Mouse (Mus musculus) heart, embryonic 14.5 days (tissue): ENCODE results near the gene Tpcn2. TPM values are rescaled to one million over a fixed set of nuclear protein-coding genes. Genes with fewer than 3 reads are reported as not detected.
A peak's percentile ranks its signal among the peaks of the same experiment; 100 is the strongest.

Experiments used
- ATAC-seq: fragments of 200-750 bp; cut with Nextera tagmentation; 2 replicates; pipeline ENCODE4 v1.8.0; 2017; ENCODE audit warnings: low read depth, moderate TSS enrichment; ENCODE audit not compliant: insufficient number of reproducible peaks, insufficient read depth, low FRiP score
- H3K27ac ChIP-seq, 2 experiments: fragments of 200-500 bp in 1 of 2; fragments of 300-500 bp in 1 of 2; sonication (generic) in 1 of 2; replicated peaks in 1 of 2; 2 replicates each; pipeline ENCODE4 v1.5.1; 2012 to 2014; ENCODE audit warnings: low read depth in 2 of 2, low read length in 2 of 2, control low read depth in 1 of 2, mild to moderate bottlenecking in 1 of 2, mixed read lengths in 1 of 2; ENCODE audit not compliant: control insufficient read depth in 1 of 2, insufficient read depth in 1 of 2
- H3K27me3 ChIP-seq: fragments of 300-500 bp; sonication (generic); 2 replicates; pipeline ENCODE4 v1.6.1; 2014; ENCODE audit warnings: mild to moderate bottlenecking, low read length, control low read depth; ENCODE audit not compliant: control insufficient read depth, insufficient read depth
- H3K36me3 ChIP-seq: fragments of 300-500 bp; sonication (generic); 2 replicates; pipeline ENCODE4 v1.6.1; 2014; ENCODE audit warnings: mild to moderate bottlenecking, control low read depth, low read length, mixed read lengths; ENCODE audit not compliant: control insufficient read depth, insufficient read depth
- H3K4me1 ChIP-seq, 2 experiments: fragments of 200-500 bp in 1 of 2; fragments of 300-500 bp in 1 of 2; sonication (generic) in 1 of 2; 2 replicates each; pipeline ENCODE4 v1.6.1; 2012 to 2014; ENCODE audit warnings: low read length in 2 of 2, control low read depth in 1 of 2, mixed read lengths in 1 of 2; ENCODE audit not compliant: control insufficient read depth in 2 of 2, insufficient read depth in 2 of 2
- H3K4me2 ChIP-seq: fragments of 300-500 bp; sonication (generic); 2 replicates; pipeline ENCODE4 v1.6.1; 2014; ENCODE audit warnings: mild to moderate bottlenecking, low read length
- H3K4me3 ChIP-seq, 2 experiments: fragments of 200-500 bp in 1 of 2; fragments of 300-500 bp in 1 of 2; sonication (generic) in 1 of 2; 2 replicates each; pipeline ENCODE4 v1.5.1; 2012 to 2014; ENCODE audit warnings: low read length in 2 of 2, mild to moderate bottlenecking in 2 of 2, control low read depth in 1 of 2, low read depth in 1 of 2, moderate library complexity in 1 of 2; ENCODE audit not compliant: control insufficient read depth in 1 of 2, insufficient read depth in 1 of 2
- H3K9ac ChIP-seq: fragments of 300-500 bp; sonication (generic); 2 replicates; pipeline ENCODE4 v1.6.1; 2014; ENCODE audit warnings: mild to moderate bottlenecking, low read length
- H3K9me3 ChIP-seq: fragments of 300-500 bp; sonication (generic); 2 replicates; pipeline ENCODE4 v1.6.1; 2016; ENCODE audit warnings: low read length, control low read depth; ENCODE audit not compliant: control insufficient read depth
- WGBS: fragments of 180-500 bp; shearing (Covaris S2); extraction: QIAGEN DNeasy Blood & Tissue Kit; methylation state at CpG from one replicate; pipeline ENCODE4 v1.1.7; 2014; 5-methylcytosine and 5-hydroxymethylcytosine counted together
- polyA plus RNA-seq: library from polyadenylated mRNA; unstranded; fragments of >200 nt; fragmentation: Nextera tagmentation; extraction: Ambion mirVana; gene quantifications from 2 replicates; pipeline ENCODE4 v1.2.1, GENCODE M21; 2014

Gene Tpcn2
- polyA plus RNA-seq, 1 experiment from 2014 or later = 2.4 TPM

- H3K4me3 ChIP-seq = no peak overlapping the region
- H3K4me1 ChIP-seq = peaks cover 45 to 51% of the 10 kb centered on the region in 2 experiments
- peak overlapping the region in 1 of 2 experiments; percentile 95; a peak in 1 of 4 replicates for H3K27ac ChIP-seq
- WGBS = 80% methylated on average over 3 of the region's 3 CpGs
- no peak overlapping the region for H3K4me2 ChIP-seq
- H3K9me3 ChIP-seq = 0 out of 2 replicates have a peak, but pooled peaks cover 4% of the 10 kb centered on the region
- H3K36me3 ChIP-seq = no peaks in the 10 kb centered on the region
- ATAC-seq = no peak
- H3K9ac ChIP-seq = no peak overlapping the region
- no peaks in the 10 kb centered on the region for H3K27me3 ChIP-seq
These were observed 86.8 kb downstream of the Tpcn2 start for GRCm38 (mm10) chr7:145197042-145197441.

- no peak for ATAC-seq
- Histone ChIP-seq H3K27ac (no peak overlapping the region), H3K4me3 (no peak overlapping the region), H3K9me3 (0 out of 2 replicates have a peak, but pooled peaks cover 2% of the 10 kb centered on the region), H3K4me1 (peaks cover 45 to 51% of the 10 kb centered on the region in 2 experiments), H3K4me2 (no peak overlapping the region), H3K27me3 (no peaks in the 10 kb centered on the region), H3K9ac (no peak overlapping the region), H3K36me3 (no peaks in the 10 kb centered on the region)
- 91% methylated on average over 6 of the region's 6 CpGs for WGBS
These were observed 87.5 kb downstream of the Tpcn2 start for GRCm38 (mm10) chr7:145196340-145196739.

- no peak overlapping the region for H3K4me3 ChIP-seq
- peaks cover 45 to 51% of the 10 kb centered on the region in 2 experiments for H3K4me1 ChIP-seq
- ATAC-seq = no peak
- 53% methylated on average over 5 of the region's 5 CpGs for WGBS
- no peaks in the 10 kb centered on the region for H3K9me3 ChIP-seq
- peak overlapping the region; percentile 65 to 82 for H3K27ac ChIP-seq
- peak overlapping the region; percentile 27; the same call in 1 of the 2 replicates for H3K9ac ChIP-seq
- no peaks in the 10 kb centered on the region for H3K36me3 ChIP-seq
- no peak overlapping the region for H3K4me2 ChIP-seq
- no peaks in the 10 kb centered on the region for H3K27me3 ChIP-seq
These were observed 88.5 kb downstream of the Tpcn2 start for GRCm38 (mm10) chr7:145195186-145195927.

GRCm38 (mm10) chr7:145194455-145195161, 89.2 kb downstream of the Tpcn2 start:
- H3K27ac ChIP-seq = peak overlapping the region; percentile 65 to 82
- H3K9me3 ChIP-seq = no peaks in the 10 kb centered on the region
- H3K4me1 ChIP-seq = peaks cover 43 to 51% of the 10 kb centered on the region in 2 experiments
- H3K27me3 ChIP-seq = no peaks in the 10 kb centered on the region
- no peaks in the 10 kb centered on the region for H3K36me3 ChIP-seq
- H3K4me3 ChIP-seq = no peak overlapping the region
- peak; percentile 32; the same call in 1 of the 2 replicates for ATAC-seq
- H3K9ac ChIP-seq = peak overlapping the region; percentile 27; the same call in 1 of the 2 replicates
- 36% methylated on average over 3 of the region's 3 CpGs for WGBS
- H3K4me2 ChIP-seq = 0 out of 2 replicates have a peak overlapping the region, but pooled peaks have one; percentile 7

GRCm38 (mm10) chr7:145192836-145193235, 91.0 kb downstream of the Tpcn2 start:
- no peaks in the 10 kb centered on the region for H3K27me3 ChIP-seq
- no peak overlapping the region for H3K4me3 ChIP-seq
- no peak overlapping the region for H3K4me2 ChIP-seq
- H3K36me3 ChIP-seq = no peaks in the 10 kb centered on the region
- ATAC-seq = no peak
- 70% methylated on average over 6 of the region's 6 CpGs for WGBS
- H3K4me1 ChIP-seq = peaks cover 33 to 34% of the 10 kb centered on the region in 2 experiments
- no peak overlapping the region for H3K27ac ChIP-seq
- no peak overlapping the region for H3K9ac ChIP-seq
- H3K9me3 ChIP-seq = no peaks in the 10 kb centered on the region

- Histone ChIP-seq H3K27me3 (no peaks in the 10 kb centered on the region), H3K9ac (no peak overlapping the region), H3K4me2 (no peak overlapping the region), H3K4me3 (no peak overlapping the region), H3K36me3 (no peaks in the 10 kb centered on the region), H3K27ac (no peak overlapping the region), H3K9me3 (no peaks in the 10 kb centered on the region), H3K4me1 (peaks cover 18 to 19% of the 10 kb centered on the region in 2 experiments)
- no peak for ATAC-seq
These were observed 93.3 kb downstream of the Tpcn2 start for GRCm38 (mm10) chr7:145190520-145190919.

- WGBS = 55% methylated on average over 8 of the region's 8 CpGs
- Histone ChIP-seq H3K4me3 (no peak overlapping the region), H3K27ac (no peak overlapping the region), H3K9me3 (no peaks in the 10 kb centered on the region), H3K36me3 (no peaks in the 10 kb centered on the region), H3K4me2 (no peak overlapping the region), H3K4me1 (peaks cover 6 to 7% of the 10 kb centered on the region in 2 experiments), H3K27me3 (no peaks in the 10 kb centered on the region), H3K9ac (no peak overlapping the region)
- ATAC-seq = no peak
These were observed 94.5 kb downstream of the Tpcn2 start for GRCm38 (mm10) chr7:145189342-145189741.
